Mouse (Mus musculus): Measurements from ENCODE around the gene Ell. TPM values are rescaled to one million over a fixed set of nuclear protein-coding genes. Genes with fewer than 3 reads are reported as not detected.

Gene Ell
- 10 to 100 TPM; 30.5 to 37.0 (median 35.6) TPM for polyA plus RNA-seq (2017; shearing (Covaris generic))

DNA sequence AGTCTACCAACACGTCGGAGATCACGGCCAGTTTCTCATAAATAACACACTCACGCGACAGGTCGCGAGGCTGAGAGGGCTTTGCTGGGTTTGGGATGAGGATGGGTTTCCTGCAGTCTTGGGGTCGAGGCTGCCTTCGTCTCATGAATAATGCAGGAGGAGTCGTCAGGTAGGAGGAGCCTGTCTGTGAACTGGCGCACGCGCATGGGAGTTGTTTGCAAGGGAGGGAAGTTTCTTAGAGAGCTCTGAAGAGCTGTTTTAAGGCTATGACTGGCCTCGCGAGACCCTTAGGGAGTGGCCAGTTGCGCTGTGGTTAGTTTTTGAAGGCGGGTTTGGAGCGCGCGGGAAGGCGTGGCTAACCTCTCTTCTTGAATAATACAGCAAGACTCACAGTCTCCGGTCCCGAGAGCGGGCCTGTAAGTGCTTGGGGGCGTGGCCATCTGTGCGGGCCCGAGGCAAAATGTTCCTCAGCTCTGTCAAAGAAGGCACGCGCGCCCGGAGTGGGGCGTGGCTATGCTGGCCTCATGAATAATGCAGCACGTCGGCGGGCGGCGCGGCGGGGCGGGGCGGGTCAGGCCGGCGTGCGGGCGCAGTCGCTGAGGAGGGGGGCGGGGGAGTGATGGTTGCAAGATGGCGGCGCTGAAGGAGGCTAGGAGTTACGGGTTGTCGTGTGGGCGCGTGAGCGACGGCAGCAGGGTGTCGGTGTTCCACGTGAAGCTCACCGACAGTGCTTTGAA is at the start of gene Ell:
TSS of gene Ell (plus strand) at position 381 of the 737 bp plus-strand sequence.
- peak; percentile 78 for ATAC-seq

DNA sequence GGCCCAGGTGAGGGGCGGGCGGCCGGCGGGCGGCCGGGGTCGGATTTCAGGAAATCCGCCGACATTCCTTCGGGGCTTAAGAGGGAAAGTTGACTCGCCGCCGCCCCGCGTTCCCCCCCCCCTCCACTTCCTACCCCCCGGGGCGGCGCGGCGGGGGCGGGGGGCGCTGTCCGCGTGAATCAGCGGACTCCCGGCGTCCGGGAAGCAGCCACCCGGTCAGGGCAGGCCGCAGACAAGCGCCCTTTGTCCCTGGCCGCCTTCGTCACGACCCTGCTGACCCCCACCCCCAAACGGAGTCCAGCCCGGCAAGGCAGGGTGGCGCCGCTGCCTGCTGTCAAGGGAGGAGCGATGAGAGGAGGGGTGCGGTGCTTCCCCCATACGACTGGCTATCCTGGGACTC is 49.7 kb upstream of the Ell start:
- ATAC-seq: no peak

DNA sequence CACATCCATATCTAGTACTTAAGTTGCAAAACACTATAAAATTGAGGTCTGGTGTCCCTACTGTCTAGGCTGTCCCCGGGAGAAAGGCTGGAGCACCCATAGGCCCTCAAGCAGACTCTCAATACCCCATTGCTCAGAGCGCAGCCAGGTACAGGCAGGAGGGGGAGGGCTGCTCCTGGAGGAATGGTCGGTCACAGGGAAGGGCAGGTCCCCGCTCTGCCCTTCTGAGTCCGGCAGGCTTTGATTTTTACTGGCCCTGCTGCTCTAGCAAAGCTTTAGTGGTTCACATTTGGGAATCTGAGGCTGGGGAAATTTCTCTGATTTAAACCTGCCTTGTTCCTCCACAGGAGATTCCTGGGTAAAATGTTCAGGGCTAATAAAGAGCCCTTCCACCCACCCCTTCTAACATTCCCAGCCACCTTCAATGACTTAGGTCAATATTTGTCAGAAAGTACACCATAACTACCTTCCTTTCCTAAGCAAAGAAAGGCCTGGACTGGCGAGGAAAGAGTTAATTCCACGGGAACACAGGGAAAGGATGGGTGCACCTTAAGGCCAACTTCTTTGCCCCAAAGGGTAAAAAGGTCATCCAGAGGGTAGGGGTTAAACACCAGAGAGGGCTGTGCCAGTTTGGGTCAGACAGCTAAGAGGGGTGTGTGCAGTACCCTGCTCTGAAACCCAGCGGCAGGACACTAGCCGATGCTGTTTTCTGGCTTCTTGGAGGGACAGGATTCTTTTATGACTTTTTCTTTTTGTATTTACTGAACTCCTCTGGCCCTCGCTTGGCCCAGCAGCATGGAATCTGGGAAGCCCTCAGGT is 49.0 kb upstream of the Ell start:
- no peak for ATAC-seq

DNA sequence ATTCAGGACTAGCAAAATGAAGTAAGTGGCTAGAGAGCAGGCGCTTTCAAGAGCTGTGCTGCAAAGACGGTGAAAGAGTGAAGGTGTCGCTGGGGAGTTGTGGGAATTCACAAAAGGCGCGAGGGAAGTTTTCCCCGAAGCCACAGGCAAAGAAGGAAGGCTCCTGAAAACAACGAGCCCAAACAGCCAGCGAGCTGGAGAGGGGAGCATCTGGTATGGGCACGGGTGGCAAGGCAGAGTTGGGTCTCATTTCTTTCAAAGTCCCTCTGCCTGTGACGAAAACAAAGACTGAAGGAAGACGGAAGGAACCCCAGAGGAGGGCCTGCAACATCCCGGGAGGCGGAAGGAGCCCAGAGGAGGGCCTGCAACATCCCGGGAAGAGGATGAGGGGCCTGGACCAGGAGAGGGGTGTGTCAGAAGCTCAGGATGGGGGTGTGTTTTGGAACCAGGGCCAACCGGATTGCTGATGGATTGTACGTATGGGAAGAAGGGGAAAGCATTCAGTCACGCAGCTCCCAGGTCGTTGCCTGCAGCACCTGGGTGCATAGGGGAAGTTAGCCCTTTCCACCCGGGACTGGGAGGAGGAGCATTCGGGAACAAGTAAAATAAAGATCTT is 48.3 kb upstream of the Ell start:
- no peak for ATAC-seq

DNA sequence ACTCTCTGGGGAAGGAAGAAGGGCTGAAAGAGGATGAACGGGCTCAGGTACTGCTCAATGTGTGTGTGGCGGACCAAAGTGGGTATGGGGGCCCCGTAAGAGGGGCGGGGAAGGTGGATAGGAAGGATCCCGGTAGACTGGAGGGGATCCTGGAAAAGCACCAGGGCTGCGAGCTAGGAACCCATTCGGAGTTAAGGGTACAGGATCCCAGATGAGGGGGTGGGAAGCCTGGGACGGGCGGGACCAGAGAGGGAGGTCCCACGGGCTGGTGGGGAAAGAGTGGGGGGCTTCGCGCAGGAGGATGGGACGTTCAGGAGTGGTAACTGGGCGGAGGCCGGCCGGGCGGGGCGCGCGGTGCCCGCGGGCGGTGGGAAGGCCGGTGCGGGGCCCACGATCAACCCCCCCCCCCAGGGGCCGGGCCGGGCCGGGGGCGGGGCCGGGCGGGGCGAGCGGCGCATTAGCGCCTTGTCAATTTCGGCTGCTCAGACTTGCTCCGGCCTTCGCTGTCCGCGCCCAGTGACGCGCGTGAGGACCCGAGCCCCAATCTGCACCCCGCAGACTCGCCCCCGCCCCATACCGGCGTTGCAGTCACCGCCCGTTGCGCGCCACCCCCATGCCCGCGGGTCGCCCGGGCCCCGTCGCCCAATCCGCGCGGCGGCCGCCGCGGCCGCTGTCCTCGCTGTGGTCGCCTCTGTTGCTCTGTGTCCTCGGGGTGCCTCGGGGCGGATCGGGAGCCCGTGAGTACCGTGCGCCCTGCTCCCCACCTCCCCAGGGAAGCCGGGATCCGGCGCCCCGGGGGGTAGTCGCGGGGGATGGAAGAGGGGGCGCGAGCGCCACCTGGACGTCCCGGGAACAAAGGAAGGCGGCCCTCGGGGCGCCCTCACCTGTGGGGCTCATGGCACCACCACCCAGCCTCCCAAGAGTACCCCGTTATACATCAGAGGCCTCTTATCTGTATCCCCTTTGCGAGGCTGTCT is 46.3 kb upstream of the Ell start, which contains the start of gene Crlf1:
TSS of gene Crlf1 (plus strand) at position 495 of the 977 bp plus-strand sequence.
- ATAC-seq: no peak

DNA sequence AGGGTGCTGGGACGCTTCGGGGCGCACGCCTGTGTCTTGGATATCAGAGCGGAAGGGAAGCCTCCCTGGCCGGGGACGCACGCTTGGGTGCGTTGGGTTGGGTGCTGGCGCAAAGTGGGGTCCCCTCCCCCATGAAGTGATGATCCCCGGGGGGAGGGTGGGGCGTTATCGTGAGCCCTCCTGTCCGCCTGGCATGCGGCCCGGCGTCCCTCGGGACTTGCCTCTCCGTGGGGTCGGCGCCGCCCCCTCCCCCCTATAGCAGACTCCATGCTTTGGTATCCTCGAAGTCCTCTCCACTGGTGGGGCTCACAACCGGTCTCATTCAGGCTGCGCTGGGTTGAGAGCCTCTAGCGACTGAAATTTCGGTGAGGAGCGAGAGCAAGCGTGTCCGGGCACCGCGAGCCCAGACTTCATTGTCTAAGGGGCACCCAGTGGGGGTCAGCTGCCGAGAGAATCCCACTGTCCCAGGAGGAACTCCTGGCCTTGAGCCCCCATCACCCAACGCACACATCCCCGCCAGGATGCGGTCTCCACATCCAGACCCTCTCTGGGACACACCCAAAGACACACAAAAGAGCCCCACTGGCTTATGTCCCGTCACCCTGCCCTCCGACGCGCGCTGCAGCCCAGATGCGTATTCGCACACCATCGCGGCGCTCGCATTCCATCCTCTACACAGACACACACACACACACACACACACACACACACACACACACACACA is 45.4 kb upstream of the Ell start:
- no peak for ATAC-seq

DNA sequence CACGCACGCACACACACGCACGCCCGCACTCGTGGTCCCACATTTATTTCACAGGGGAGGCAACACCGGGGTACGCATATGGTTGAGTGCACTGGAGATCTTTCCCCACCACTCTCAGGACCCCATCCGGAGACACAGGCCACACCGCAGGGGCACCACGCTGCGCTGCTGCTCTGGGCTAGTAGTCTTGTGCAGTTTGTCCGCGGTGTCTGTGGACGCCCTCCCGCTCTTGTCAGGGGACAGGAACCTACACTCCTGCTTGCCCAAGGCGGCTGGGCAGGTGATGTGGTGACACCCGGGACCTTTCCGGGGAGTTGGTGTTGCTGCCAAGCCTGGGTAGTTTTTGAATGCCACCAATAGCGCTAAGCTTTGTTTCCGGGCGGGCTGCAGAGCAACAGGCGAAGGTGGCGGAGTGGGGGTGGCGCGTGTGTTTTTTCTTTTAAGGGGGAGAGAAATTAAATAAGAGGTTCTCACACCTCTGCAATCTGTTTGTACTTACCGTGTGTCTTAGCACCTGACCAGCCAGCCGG is 44.8 kb upstream of the Ell start:
- no peak for ATAC-seq

DNA sequence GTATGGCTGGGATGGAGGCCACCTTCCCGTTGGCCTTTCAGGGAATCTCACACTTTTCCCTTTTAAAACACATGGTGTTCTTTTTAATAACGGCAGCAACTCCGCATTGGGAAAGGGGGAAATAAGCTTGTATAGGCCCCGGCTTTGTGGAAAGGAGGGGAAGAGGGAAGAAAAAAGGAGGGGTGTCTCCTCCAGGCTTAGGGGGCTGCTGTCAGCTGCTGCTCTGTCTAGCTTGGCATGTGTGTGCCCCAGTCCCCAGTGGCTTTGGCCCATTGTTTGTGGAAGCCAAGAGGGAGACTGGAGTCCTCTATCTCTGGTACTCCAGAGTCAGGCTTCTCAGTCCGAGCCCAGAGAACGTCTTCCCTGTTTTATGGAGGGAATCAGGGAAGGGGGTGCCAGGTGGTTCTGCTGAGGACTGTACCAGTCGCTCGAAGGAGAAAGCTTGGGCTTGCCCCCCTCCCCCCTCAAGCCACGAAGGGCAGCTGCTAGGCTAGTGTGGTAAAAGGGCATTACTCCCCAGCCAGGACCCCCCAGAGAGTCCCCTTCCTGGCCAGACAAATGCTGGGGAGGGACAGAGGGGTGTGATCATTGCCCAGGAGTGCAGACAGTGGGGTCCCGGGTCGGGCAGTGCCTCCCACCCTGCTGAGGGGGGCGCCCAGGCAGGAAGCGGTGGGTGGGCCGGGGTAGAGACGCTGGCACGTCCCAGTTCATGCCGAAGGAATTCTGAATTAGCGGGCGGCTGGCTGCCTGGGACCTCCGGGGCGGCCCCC is 44.1 kb upstream of the Ell start:
- ATAC-seq: no peak

DNA sequence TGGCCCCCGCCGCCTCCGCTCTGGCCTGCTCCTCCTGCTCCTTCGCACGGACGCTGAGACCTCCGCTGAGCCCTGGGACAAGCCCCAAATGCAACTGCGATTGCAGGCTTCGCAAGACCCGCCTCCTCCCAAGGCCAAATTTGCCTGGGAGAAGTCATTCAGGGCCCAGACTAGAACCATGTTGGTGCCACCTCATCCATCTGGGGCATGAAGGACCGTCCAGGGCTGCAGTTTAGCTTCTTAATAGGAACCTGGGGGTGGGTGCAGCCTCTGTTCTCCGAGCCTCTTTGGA is 43.5 kb upstream of the Ell start:
- no peak for ATAC-seq

DNA sequence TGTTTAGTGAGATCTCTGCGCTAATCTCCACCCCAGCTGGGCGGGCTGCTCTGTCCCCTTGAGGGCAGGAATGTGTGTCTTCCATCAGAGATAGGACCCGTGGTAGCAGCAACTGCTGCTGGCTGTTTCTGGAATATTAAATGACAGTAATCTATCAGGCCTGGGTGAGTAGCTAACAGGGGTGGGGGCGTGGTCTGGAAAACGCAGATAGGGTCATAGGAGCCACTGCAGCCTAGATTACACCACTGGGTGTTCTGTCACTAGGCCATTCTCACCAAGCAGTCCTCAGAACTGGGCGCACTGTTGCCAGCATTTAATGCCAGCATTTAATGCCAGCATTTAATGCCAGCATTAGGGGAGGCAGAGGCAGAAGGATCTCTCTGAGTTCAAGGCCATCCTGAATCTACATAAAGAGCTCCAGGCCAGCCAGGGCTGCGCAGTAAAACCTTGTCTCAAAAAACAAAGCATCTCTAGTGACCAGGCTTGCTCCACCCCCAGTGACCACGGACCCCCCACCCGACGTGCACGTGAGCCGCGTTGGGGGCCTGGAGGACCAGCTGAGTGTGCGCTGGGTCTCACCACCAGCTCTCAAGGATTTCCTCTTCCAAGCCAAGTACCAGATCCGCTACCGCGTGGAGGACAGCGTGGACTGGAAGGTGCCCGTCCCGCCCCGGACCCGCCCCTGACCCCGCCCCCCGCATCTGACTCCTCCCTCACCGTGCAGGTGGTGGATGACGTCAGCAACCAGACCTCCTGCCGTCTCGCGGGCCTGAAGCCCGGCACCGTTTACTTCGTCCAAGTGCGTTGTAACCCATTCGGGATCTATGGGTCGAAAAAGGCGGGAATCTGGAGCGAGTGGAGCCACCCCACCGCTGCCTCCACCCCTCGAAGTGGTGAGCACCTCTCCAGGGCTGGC is 38.6 kb upstream of the Ell start:
- ATAC-seq: no peak

DNA sequence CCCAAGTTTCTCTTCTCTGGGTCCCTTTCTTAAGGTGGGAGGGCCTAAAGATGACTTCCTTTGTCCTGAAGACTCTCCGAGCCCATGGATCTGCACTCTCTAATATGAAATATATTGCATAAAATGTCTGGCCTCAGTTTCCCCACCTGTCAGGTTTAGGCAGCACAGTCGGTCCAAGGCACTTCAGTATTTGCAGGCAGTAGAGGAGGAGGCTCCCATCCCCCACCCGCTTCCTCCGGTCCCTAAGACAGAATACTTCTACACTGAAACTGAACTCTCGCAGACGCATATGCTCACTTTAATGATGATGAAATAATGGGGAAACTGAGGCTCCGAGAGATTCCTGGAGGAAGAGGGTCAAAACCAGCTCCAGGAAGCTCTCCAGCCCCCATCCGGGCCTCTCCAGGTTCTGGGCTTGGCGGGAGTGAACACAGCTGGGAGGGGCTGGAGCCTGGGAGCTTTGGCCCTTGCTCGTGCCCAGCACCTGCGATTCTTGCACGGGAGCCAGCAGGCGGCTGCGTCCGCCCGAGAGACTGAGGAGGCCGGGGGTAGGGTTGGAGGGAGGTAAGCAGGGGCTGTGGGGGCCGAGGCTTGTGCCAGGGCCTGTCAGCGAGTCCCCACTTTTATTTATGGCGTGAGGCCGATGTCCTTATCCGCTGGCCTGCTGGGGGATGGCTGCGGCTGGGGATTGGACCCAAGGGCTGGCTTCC is 37.3 kb upstream of the Ell start:
- ATAC-seq: no peak

DNA sequence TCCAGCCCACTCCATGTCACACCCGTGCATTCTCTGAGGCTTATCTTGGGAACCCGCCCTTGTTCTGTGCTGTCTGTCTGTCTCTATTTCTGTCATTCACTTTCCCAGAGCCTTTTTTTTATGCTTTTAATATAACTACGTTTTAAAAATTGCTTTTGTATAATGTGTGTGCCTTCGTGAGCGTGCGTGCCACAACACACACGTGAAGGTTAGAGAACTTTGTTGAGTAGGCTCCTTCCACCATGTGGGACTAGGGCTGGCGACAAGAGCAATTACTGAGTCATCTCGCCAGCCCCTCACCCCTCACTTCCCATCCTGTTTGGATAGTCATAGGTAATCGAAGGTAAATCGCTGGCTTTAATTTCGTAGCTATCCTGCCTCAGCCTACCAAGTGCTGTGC is 36.7 kb upstream of the Ell start:
- ATAC-seq: no peak

DNA sequence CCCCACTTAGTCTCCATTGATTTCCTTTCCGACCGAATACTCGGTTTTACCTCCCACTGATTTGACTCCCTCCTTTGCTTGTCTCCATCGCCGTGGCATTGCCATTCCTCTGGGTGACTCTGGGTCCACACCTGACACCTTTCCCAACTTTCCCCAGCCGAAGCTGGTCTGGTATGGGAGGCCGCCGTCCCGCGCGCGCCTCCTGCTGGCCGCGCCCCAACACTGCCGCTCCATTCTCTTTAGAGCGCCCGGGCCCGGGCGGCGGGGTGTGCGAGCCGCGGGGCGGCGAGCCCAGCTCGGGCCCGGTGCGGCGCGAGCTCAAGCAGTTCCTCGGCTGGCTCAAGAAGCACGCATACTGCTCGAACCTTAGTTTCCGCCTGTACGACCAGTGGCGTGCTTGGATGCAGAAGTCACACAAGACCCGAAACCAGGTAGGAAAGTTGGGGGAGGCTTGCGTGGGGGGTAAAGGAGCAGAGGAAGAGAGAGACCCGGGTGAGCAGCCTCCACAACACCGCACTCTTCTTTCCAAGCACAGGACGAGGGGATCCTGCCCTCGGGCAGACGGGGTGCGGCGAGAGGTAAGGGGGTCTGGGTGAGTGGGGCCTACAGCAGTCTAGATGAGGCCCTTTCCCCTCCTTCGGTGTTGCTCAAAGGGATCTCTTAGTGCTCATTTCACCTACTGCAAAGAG is 36.1 kb upstream of the Ell start:
- no peak for ATAC-seq

DNA sequence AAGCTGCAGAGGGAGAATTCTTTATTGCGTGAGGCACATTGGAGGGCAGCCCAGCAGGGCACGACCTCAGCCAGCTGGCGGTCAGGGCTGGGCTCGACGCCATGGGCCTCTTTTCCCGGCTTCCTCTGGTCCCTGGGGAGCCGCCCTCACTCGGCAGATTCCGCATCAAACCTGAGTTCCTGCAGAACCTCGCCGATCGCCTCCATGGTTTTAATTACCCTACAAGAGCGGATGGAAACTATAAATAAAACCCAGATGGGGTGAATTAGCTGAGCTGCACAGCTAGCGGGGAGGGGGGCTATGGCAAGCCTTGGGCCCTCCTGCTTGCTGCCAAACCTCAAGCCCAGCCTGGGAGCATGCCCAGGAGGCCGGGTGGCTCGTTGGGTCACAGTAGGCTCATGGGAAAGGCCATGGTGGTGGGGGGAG is 35.0 kb upstream of the Ell start:
- ATAC-seq: no peak

DNA sequence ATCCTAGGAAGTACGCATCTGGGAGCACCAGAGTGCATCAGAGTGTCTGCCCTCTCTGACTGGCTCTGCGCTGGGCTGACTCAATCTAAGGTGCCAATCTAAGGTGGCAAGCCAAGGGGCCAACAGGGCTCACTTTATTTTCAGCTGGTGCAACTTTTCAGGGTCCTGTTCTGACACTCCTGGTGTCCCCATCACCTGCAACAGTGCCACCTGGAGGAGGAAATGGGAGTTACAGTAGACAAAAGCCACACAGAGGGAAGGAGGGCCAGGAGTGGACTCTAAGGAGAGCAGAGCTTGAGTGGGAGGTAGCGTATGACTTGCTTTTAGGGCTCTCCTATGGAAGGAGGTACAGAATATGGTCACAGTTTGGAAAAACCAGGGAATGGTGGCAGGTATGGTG is 34.4 kb upstream of the Ell start:
- peak; percentile 35 for ATAC-seq

DNA sequence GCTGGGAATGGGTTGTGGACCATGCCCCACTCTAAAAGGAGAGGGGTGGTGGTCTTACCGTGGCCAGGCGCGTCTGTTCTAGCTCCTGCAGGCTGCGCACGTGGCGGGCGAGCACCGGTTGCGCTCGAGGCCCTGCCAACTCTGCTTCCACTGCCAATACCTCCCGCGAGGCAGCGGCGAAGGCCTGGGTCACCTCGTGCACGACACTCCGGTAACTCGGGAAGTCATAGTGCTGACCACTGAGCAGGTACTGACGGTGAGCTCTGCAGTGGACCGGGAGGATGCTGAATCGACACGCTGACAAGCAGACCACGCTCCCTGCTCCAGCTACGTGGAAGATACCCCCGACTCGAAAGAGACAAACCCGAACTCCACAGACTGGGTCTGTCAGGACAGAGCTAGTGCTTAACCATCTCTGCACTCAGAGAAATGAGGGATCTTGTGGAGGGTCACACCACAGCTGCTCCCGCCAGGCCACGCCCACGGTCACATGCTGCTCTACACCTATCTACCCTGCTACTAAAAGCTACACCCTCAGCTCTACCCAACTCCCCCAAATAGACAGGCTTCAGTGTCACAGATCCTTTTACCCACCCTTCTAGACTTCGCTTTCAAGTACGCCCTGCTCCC is 33.4 kb upstream of the Ell start:
- no peak for ATAC-seq

DNA sequence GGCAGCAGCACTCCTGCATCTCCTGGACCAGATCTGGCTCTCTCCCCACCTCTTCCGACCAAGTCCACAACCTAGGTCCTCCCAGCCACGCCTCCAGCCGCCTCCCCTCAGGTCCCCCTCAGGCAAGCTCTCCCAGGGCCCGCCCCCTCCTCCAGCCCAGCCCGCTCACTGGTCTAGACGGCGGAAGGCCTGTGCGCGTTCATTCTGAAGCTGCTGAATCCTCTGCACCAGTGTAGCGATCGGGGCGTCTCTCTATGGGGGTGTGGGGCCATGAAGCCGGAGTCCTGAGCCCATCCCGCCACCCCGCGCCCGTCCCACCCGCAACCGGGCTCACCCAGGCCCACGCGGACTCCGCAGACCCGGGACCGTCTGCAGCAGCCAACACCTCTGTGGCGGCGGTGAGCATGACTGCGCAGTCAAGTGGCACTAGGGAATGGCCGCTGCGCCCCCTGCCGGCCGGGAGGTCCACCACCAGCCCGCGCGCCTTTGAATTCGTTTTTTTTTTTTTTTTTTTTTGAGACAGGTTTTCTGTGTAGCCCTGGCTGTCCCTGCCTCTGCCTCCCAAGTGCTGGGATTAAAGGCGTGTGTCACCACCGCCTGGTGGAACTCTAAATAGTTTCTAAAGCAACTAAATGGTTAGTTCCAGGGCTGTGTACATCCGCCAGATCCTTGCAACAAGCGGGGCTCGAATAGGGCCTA is 32.8 kb upstream of the Ell start, which contains the start of gene Rex1bd:
TSS of gene Rex1bd (minus strand) at position 425 of the 699 bp plus-strand sequence.
- ATAC-seq: peak; percentile 56
